Mouse (Mus musculus): ENCODE measurements around the gene Kcne4. TPM values are rescaled to one million over a fixed set of nuclear protein-coding genes. Genes with fewer than 3 reads are reported as not detected.

The Kcne4 gene
- polyA plus RNA-seq, 1 experiment from 2014 or later = 2.7 TPM

DNA sequence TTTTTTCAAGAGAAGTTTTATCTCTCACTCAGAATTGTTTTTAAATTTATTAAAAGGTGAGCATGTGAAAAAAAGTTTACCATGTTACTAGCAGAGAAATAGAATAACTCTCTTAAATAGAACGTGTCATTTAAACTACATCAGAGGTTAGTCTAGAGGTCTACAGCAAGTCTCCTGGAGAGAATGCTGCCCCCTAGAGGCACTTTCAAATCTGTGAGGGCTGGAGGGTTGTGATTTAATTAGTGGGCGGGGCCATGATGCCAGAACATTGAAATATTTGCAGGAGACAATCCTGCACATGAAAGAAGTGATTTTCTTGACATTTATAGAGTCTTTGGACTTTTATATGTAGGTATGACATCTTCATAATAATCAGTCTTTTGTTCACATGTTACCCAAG, 29.9 kb downstream of the Kcne4 start:
- DNase-seq (ENCODE audit: low spot score) (no peak), ATAC-seq (ENCODE audit: insufficient read depth, low FRiP score, low TSS enrichment) (no peak)
- H3K9ac ChIP-seq (ENCODE audit: low read length) = no peak overlapping the region
- no peaks in the 10 kb centered on the region for H3K9me3 ChIP-seq (ENCODE audit: control insufficient read depth, low read length)
- H3K36me3 ChIP-seq (ENCODE audit: control insufficient read depth, insufficient read depth, low read length) = no peaks in the 10 kb centered on the region
- H3K27me3 ChIP-seq (ENCODE audit: control insufficient read depth, insufficient read depth, low read length) = no peaks in the 10 kb centered on the region
- WGBS = 39% methylated on average over 2 of the region's 2 CpGs
- no peaks in the 10 kb centered on the region for H3K4me1 ChIP-seq (ENCODE audit: control insufficient read depth, insufficient read depth, low read length)
- no peak overlapping the region for H3K4me3 ChIP-seq (ENCODE audit: low read depth, low read length)
- H3K4me2 ChIP-seq (ENCODE audit: low read depth) = no peak overlapping the region
- H3K27ac ChIP-seq (ENCODE audit: low read depth, low read length) = no peak overlapping the region

DNA sequence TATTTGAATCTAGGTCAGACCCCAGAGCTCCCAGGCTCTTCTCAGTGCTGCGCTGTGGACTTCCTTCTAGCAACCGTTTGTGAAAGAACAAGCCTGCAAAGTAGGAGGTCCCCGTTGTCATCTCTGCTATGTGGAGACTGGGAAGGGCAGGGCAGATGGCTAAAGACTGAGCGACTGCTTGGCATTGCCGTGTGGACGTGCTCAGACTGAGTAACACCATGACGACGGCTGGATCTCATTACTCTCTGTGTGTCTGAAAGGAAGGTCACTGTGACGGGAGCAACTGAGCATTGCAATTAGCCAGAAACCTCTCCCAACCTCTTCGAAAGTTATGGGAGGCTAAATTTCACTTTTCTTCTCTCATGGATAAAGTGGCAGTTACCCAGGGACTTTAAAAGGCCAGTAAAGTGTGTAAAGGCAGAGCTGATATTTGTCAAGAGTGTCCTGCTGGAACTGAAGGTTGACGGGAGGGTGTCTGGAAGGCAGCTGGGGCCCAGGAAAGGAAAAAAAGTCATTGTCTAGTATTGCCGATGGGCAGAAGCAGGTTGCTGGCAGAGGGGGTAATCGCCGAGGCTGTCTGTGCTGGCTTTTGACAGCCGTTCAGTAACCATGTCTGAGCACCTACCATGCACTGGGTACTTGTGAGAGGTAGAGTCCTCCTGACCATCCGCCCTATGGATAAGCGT, 36.0 kb downstream of the Kcne4 start:
- ATAC-seq (ENCODE audit: insufficient read depth, low FRiP score, low TSS enrichment) (peak; percentile 93), DNase-seq (ENCODE audit: low spot score) (peak; percentile 73)
- no peak overlapping the region for H3K9ac ChIP-seq (ENCODE audit: low read length)
- H3K27me3 ChIP-seq (ENCODE audit: control insufficient read depth, insufficient read depth, low read length) = no peaks in the 10 kb centered on the region
- WGBS = 47% methylated on average over 17 of the region's 17 CpGs
- H3K9me3 ChIP-seq (ENCODE audit: control insufficient read depth, low read length) = no peaks in the 10 kb centered on the region
- peak overlapping the region; percentile 60 for H3K27ac ChIP-seq (ENCODE audit: low read depth, low read length)
- H3K4me2 ChIP-seq (ENCODE audit: low read depth) = no peak overlapping the region
- no peaks in the 10 kb centered on the region for H3K36me3 ChIP-seq (ENCODE audit: control insufficient read depth, insufficient read depth, low read length)
- H3K4me3 ChIP-seq (ENCODE audit: low read depth, low read length) = no peak overlapping the region
- no peaks in the 10 kb centered on the region; the same call in 1 of the 2 replicates for H3K4me1 ChIP-seq (ENCODE audit: control insufficient read depth, insufficient read depth, low read length)

DNA sequence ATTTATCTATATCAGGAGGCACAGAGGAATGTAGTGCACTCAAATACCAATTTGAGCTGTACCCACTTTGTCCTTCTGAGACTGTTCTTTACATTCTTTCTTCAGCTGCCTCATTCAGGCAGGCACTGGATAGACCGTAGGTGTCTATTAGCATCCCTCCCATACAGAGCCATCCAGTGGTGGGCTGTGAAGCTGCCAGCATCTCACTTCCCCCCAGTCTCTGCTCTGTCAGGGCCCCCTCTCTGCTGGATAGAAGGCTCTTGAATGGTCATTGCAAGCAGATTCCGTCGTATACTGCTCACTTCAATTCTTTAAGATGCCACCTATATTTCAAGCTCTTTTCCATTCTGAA, 36.5 kb downstream of the Kcne4 start:
- Histone ChIP-seq H3K4me3 (ENCODE audit: low read depth, low read length) (no peak overlapping the region), H3K27ac (ENCODE audit: low read depth, low read length) (no peak overlapping the region), H3K9me3 (ENCODE audit: control insufficient read depth, low read length) (no peaks in the 10 kb centered on the region), H3K27me3 (ENCODE audit: control insufficient read depth, insufficient read depth, low read length) (no peaks in the 10 kb centered on the region), H3K9ac (ENCODE audit: low read length) (no peak overlapping the region), H3K4me1 (ENCODE audit: control insufficient read depth, insufficient read depth, low read length) (no peaks in the 10 kb centered on the region; the same call in 1 of the 2 replicates), H3K4me2 (ENCODE audit: low read depth) (no peak overlapping the region), H3K36me3 (ENCODE audit: control insufficient read depth, insufficient read depth, low read length) (no peaks in the 10 kb centered on the region)
- peak; percentile 52 for ATAC-seq (ENCODE audit: insufficient read depth, low FRiP score, low TSS enrichment)
- no peak for DNase-seq (ENCODE audit: low spot score)
- WGBS = 81% methylated on average over 3 of the region's 3 CpGs

DNA sequence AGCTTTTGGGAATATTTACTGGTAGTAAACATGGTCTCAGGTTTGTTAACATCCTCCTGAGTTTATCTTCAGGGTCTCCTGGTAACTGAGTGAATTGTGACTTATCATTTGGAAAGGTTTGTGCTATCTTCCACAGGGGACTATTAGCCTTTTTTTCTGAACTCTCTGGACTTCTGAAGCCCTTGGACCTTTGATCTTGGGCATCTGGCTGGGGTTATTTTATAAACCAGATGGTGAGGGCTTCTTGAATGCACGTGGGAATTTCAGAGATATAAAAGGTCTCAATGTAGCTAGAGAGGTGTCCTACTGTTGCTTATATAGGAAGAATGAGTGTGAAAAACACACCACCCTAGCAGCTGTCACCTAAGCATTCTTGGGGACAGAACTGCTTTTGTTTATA, 37.7 kb downstream of the Kcne4 start:
- 58% methylated on average over 1 of the region's 1 CpGs for WGBS
- Histone ChIP-seq H3K4me3 (ENCODE audit: low read depth, low read length) (no peak overlapping the region), H3K27ac (ENCODE audit: low read depth, low read length) (no peak overlapping the region), H3K36me3 (ENCODE audit: control insufficient read depth, insufficient read depth, low read length) (no peaks in the 10 kb centered on the region), H3K9me3 (ENCODE audit: control insufficient read depth, low read length) (no peaks in the 10 kb centered on the region), H3K4me1 (ENCODE audit: control insufficient read depth, insufficient read depth, low read length) (no peaks in the 10 kb centered on the region; the same call in 1 of the 2 replicates), H3K27me3 (ENCODE audit: control insufficient read depth, insufficient read depth, low read length) (no peaks in the 10 kb centered on the region), H3K4me2 (ENCODE audit: low read depth) (no peak overlapping the region), H3K9ac (ENCODE audit: low read length) (no peak overlapping the region)
- ATAC-seq (ENCODE audit: insufficient read depth, low FRiP score, low TSS enrichment) (no peak), DNase-seq (ENCODE audit: low spot score) (no peak)

DNA sequence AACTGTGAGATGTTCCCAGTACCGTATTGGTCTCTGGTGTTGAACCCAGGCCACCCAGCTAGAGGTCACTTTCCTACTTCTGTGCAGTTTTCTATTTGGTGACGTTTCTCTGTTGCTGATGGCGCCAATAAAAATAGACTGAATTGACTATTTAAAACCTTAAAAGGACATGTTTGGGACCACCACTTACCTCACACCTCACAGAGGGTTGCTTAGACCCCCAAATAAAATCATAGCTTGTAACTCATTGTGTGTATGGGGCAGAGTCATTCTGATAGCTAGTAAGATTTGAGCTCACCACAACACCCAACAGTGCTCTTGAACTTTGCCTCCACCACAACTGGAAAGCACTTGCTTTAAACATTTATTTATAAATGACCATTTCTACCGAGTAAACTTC, 43.0 kb downstream of the Kcne4 start:
- Histone ChIP-seq H3K9me3 (ENCODE audit: control insufficient read depth, low read length) (no peaks in the 10 kb centered on the region), H3K9ac (ENCODE audit: low read length) (no peak overlapping the region)
- DNase-seq (ENCODE audit: low spot score) = no peak

DNA sequence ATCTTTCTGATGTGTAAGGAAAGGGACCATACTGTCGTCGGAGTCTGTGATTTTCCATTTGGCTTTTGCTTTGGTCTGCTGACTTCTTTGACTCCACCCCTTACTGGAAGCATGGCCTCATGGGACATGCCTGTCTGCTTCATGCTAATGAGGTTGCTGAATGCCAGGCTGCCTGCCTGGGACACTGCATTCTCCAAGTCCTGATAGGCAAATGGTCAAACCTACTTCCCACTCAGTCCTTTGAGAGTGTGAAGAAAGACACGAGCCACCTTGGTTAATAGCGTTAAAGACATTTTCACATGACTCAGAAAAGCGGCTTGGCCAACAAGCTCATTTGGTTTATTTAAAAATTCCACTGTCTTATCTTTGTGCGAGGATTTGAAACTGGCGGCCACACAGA, 43.5 kb downstream of the Kcne4 start:
- no peaks in the 10 kb centered on the region for H3K9me3 ChIP-seq (ENCODE audit: control insufficient read depth, low read length)
- H3K4me3 ChIP-seq (ENCODE audit: low read depth, low read length) = no peak overlapping the region
- H3K4me2 ChIP-seq (ENCODE audit: low read depth) = no peak overlapping the region
- no peaks in the 10 kb centered on the region for H3K36me3 ChIP-seq (ENCODE audit: control insufficient read depth, insufficient read depth, low read length)
- WGBS = 79% methylated on average over 7 of the region's 7 CpGs
- H3K4me1 ChIP-seq (ENCODE audit: control insufficient read depth, insufficient read depth, low read length) = no peaks in the 10 kb centered on the region
- H3K9ac ChIP-seq (ENCODE audit: low read length) = no peak overlapping the region
- DNase-seq (ENCODE audit: low spot score) (no peak), ATAC-seq (ENCODE audit: insufficient read depth, low FRiP score, low TSS enrichment) (no peak; the same call in 1 of the 2 replicates)
- no peak overlapping the region for H3K27ac ChIP-seq (ENCODE audit: low read depth, low read length)
- no peaks in the 10 kb centered on the region for H3K27me3 ChIP-seq (ENCODE audit: control insufficient read depth, insufficient read depth, low read length)

More for the DNA sequence above, 43.0 kb downstream of the Kcne4 start:
- no peak overlapping the region for H3K4me2 ChIP-seq (ENCODE audit: low read depth)
- no peak for ATAC-seq (ENCODE audit: insufficient read depth, low FRiP score, low TSS enrichment)
- WGBS = 56% methylated on average over 4 of the region's 4 CpGs
- H3K36me3 ChIP-seq (ENCODE audit: control insufficient read depth, insufficient read depth, low read length) = no peaks in the 10 kb centered on the region
- no peak overlapping the region for H3K27ac ChIP-seq (ENCODE audit: low read depth, low read length)
- H3K27me3 ChIP-seq (ENCODE audit: control insufficient read depth, insufficient read depth, low read length) = no peaks in the 10 kb centered on the region
- no peak overlapping the region for H3K4me3 ChIP-seq (ENCODE audit: low read depth, low read length)
- H3K4me1 ChIP-seq (ENCODE audit: control insufficient read depth, insufficient read depth, low read length) = no peaks in the 10 kb centered on the region

DNA sequence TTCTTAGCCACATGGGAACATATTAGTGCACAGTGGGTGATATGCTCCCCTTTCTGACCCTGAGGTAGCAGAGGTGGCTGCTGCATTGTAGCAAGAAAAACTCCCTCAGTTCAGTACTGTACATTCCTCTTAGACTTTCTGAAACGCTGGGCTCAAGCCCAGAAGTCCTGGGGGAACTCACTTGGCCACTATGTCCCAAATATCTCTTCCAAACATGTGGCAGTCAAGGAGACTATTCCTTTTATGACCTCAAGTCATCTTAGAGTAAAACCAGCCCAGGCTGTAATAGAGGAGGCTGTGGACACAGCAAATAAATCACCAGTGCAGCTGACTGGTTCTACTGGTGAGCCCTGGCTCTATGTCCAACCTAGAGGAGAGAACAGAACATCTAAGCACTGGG, 45.7 kb downstream of the Kcne4 start:
- H3K4me3 ChIP-seq (ENCODE audit: low read depth, low read length) = no peak overlapping the region
- H3K4me1 ChIP-seq (ENCODE audit: control insufficient read depth, insufficient read depth, low read length) = no peaks in the 10 kb centered on the region
- WGBS = 81% methylated on average over 1 of the region's 1 CpGs

DNA sequence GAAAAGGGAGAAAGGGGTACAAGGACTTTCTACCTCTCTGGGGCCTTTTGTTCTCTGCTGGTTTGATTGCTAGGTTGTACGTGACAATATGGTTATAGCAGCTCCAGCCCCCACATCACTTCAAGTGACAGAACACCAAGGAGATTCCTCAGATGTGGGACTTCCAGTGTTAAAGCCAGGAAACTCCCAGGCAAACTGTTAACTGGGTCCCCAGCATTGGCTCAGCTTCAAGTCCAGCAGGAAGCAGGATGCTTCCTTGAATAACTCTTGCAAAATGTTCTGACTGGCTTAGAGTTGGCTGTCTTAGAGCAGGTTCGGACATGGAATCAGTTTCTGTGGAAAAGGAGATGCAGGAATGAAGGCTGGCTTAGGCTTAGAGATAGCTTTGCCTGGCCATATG, 47.3 kb downstream of the Kcne4 start:
- H3K27ac ChIP-seq (ENCODE audit: low read depth, low read length) = no peak overlapping the region
- H3K4me1 ChIP-seq (ENCODE audit: control insufficient read depth, insufficient read depth, low read length) = no peaks in the 10 kb centered on the region
- ATAC-seq (ENCODE audit: insufficient read depth, low FRiP score, low TSS enrichment) = no peak
- no peak for DNase-seq (ENCODE audit: low spot score)
- H3K27me3 ChIP-seq (ENCODE audit: control insufficient read depth, insufficient read depth, low read length) = no peaks in the 10 kb centered on the region
- no peak overlapping the region for H3K9ac ChIP-seq (ENCODE audit: low read length)
- H3K4me2 ChIP-seq (ENCODE audit: low read depth) = no peak overlapping the region
- H3K36me3 ChIP-seq (ENCODE audit: control insufficient read depth, insufficient read depth, low read length) = no peaks in the 10 kb centered on the region
- H3K4me3 ChIP-seq (ENCODE audit: low read depth, low read length) = no peak overlapping the region
- H3K9me3 ChIP-seq (ENCODE audit: control insufficient read depth, low read length) = no peaks in the 10 kb centered on the region
- WGBS = 64% methylated on average over 2 of the region's 2 CpGs

More for the DNA sequence above, 45.7 kb downstream of the Kcne4 start:
- H3K36me3 ChIP-seq (ENCODE audit: control insufficient read depth, insufficient read depth, low read length) = no peaks in the 10 kb centered on the region
- H3K27me3 ChIP-seq (ENCODE audit: control insufficient read depth, insufficient read depth, low read length) = no peaks in the 10 kb centered on the region
- H3K4me2 ChIP-seq (ENCODE audit: low read depth) = no peak overlapping the region
- H3K27ac ChIP-seq (ENCODE audit: low read depth, low read length) = no peak overlapping the region
- ATAC-seq (ENCODE audit: insufficient read depth, low FRiP score, low TSS enrichment) (no peak), DNase-seq (ENCODE audit: low spot score) (no peak)
- H3K9ac ChIP-seq (ENCODE audit: low read length) = no peak overlapping the region
- H3K9me3 ChIP-seq (ENCODE audit: control insufficient read depth, low read length) = no peaks in the 10 kb centered on the region

DNA sequence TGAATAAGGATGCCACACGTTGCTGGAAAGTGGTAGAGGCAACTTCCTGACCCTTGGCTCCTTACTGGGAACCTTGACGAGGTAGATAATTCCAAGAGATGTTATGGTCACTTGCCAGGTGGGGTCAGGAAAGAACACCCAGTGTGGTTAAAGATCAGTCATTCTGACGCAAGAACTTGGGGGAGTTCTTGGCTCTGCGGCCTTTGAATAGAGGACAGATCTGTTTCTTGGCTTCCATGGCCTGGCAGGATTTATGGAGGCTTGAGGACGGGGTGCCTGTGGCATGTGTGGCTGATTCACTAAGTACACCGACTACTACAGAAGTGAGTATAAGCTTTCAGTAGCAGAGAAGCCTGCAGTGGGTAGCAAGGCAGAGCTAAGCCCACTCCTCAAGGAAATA, 47.8 kb downstream of the Kcne4 start:
- no peak for ATAC-seq (ENCODE audit: insufficient read depth, low FRiP score, low TSS enrichment)
- Histone ChIP-seq H3K36me3 (ENCODE audit: control insufficient read depth, insufficient read depth, low read length) (no peaks in the 10 kb centered on the region), H3K4me2 (ENCODE audit: low read depth) (no peak overlapping the region), H3K27me3 (ENCODE audit: control insufficient read depth, insufficient read depth, low read length) (no peaks in the 10 kb centered on the region), H3K9me3 (ENCODE audit: control insufficient read depth, low read length) (no peaks in the 10 kb centered on the region), H3K27ac (ENCODE audit: low read depth, low read length) (no peak overlapping the region), H3K9ac (ENCODE audit: low read length) (no peak overlapping the region), H3K4me1 (ENCODE audit: control insufficient read depth, insufficient read depth, low read length) (no peaks in the 10 kb centered on the region), H3K4me3 (ENCODE audit: low read depth, low read length) (no peak overlapping the region)
- WGBS = 65% methylated on average over 6 of the region's 6 CpGs
- no peak for DNase-seq (ENCODE audit: low spot score)

Measured in neural tube, embryonic 11.5 days (tissue).